Mouse (Mus musculus) stomach, embryonic 15.5 days (tissue): ENCODE measurements around the gene Dock8. TPM values are rescaled to one million over a fixed set of nuclear protein-coding genes. Genes with fewer than 3 reads are reported as not detected.
A peak's percentile ranks its signal among the peaks of the same experiment; 100 is the strongest.

Source experiments
- ATAC-seq: fragments of 200-750 bp; cut with Nextera tagmentation; 2 replicates; pipeline ENCODE4 v1.8.0; 2017; ENCODE audit warnings: low read depth, moderate number of reproducible peaks, moderate TSS enrichment; ENCODE audit not compliant: insufficient read depth, low FRiP score
- H3K27ac ChIP-seq: fragments of 300-500 bp; sonication (generic); 2 replicates; pipeline ENCODE4 v1.5.1; 2015; ENCODE audit warnings: mild to moderate bottlenecking, inconsistent platforms
- H3K27me3 ChIP-seq: fragments of 300-500 bp; sonication (generic); replicated peaks from 2 replicates; pipeline ENCODE4 v1.6.1; 2015; ENCODE audit warnings: inconsistent platforms
- H3K36me3 ChIP-seq: fragments of 300-500 bp; sonication (generic); 2 replicates; pipeline ENCODE4 v1.6.1; 2015; ENCODE audit warnings: inconsistent platforms
- H3K4me1 ChIP-seq: fragments of 300-500 bp; sonication (generic); 2 replicates; pipeline ENCODE4 v1.6.1; 2015; ENCODE audit warnings: inconsistent platforms
- H3K4me2 ChIP-seq: fragments of 300-500 bp; sonication (generic); 2 replicates; pipeline ENCODE4 v1.6.1; 2015; ENCODE audit warnings: mild to moderate bottlenecking, inconsistent platforms
- H3K4me3 ChIP-seq: fragments of 300-500 bp; sonication (generic); replicated peaks from 2 replicates; pipeline ENCODE4 v1.5.1; 2015; ENCODE audit warnings: inconsistent platforms
- H3K9ac ChIP-seq: fragments of 300-500 bp; sonication (generic); 2 replicates; pipeline ENCODE4 v1.6.1; 2015; ENCODE audit warnings: inconsistent platforms
- H3K9me3 ChIP-seq: fragments of 300-500 bp; sonication (generic); 2 replicates; pipeline ENCODE4 v1.6.1; 2016; ENCODE audit warnings: inconsistent platforms
- WGBS: fragments of 180-500 bp; shearing (Covaris S2); methylation state at CpG from one replicate; pipeline ENCODE4 v1.1.7; 2015; 5-methylcytosine and 5-hydroxymethylcytosine counted together
- polyA plus RNA-seq: library from polyadenylated mRNA; unstranded; fragments of >200 nt; fragmentation: Nextera tagmentation; extraction: Ambion mirVana; gene quantifications from 2 replicates; pipeline ENCODE4 v1.2.1, GENCODE M21; 2015

The Dock8 gene
- polyA plus RNA-seq, 1 experiment from 2014 or later, result 6.0 TPM

DNA sequence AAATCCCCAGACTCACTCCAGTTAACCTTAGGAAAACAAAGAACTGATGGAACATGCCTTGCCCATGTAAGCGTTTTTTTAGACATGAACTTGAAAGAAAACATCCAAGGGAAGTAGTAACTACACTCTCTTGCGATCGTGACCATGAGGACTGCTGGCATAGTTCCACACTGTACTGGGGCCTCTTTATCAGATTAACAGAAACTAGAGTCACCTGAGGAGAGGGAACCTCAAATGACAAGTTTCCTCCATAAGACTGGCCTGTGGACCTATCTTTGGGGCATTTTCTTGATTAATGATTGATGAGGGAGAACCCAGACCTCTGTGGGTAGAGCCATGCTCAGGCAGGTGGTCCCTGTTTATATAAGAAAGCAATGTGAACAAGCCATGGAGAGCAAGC is 44.7 kb downstream of the Dock8 start:
- Histone ChIP-seq H3K9ac (no peak overlapping the region), H3K36me3 (no peaks in the 10 kb centered on the region), H3K27me3 (no peaks in the 10 kb centered on the region), H3K4me1 (0 out of 2 replicates have a peak, but pooled peaks cover 8% of the 10 kb centered on the region), H3K9me3 (no peaks in the 10 kb centered on the region), H3K4me2 (no peak overlapping the region), H3K4me3 (no peak overlapping the region), H3K27ac (no peak overlapping the region)
- WGBS, result 66% methylated on average over 3 of the region's 3 CpGs
- ATAC-seq, result no peak; the same call in 1 of the 2 replicates

DNA sequence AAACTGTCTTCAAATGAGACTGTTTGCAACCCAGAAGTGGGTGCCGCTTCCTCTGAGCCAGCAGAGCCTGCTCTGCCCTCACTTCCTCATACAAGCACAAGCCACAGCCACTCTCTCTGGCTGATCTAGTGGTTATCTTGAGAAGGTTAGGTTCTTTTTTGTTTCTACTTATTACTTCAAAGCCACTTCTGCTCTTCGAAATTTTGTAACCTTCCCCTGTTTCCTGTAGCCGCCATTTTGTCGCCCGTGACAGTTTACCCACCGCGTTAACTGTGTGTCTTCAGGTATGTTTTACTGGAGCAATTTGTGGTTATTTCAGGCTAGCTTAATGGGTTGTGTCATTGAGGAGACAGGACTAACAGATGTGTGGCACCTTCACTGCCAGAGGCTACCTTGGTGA is 53.0 kb downstream of the Dock8 start:
- Histone ChIP-seq H3K27me3 (no peaks in the 10 kb centered on the region), H3K36me3 (no peaks in the 10 kb centered on the region), H3K9ac (no peak overlapping the region), H3K4me3 (no peak overlapping the region), H3K4me2 (no peak overlapping the region), H3K27ac (no peak overlapping the region), H3K4me1 (no peaks in the 10 kb centered on the region), H3K9me3 (no peaks in the 10 kb centered on the region)
- WGBS, result 78% methylated on average over 7 of the region's 7 CpGs
- ATAC-seq, result no peak

DNA sequence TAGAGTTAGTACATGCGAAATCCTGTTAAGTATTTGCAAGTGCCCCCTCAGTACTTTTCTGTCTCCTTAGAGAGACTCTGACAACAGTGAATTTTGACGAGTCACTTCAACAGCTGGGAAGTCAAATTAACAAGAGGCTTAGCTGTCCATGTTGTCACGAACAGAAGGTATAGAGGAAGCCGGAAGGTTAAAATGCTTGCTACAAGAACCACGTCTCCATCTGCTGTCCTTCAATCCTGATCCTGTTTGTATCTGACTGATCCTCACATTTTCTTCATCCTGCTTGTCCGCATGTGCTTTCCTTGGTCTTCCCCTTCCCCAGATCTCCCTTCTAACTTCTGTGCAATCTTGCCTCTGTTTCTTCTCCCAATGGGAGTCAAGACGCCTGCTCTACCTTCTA is 53.8 kb downstream of the Dock8 start:
- Histone ChIP-seq H3K4me2 (no peak overlapping the region), H3K36me3 (no peaks in the 10 kb centered on the region), H3K4me3 (no peak overlapping the region), H3K4me1 (no peaks in the 10 kb centered on the region), H3K27me3 (no peaks in the 10 kb centered on the region), H3K9me3 (no peaks in the 10 kb centered on the region), H3K9ac (no peak overlapping the region), H3K27ac (no peak overlapping the region)
- no peak for ATAC-seq
- WGBS, result 70% methylated on average over 7 of the region's 7 CpGs

DNA sequence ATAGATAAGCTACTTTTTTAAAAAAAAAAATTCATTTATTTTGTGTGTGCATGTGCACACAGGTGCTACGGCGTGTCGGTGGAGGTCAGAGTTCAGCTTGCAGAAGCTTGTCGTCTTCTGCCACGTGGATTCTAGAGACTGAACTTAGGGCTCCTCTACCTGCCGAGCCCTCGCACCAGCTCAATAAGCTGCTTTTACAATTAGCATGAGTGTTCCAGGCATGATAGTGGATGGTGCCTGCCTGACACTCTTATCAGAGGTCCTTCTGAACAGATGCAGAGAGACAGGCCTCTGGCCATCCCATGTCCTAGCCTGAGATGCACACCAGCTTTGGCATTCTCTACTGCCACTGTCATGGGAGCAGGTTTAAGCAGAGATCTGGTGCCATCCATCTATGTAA is 55.7 kb downstream of the Dock8 start:
- 76% methylated on average over 7 of the region's 7 CpGs for WGBS
- H3K4me2 ChIP-seq, result no peak overlapping the region
- no peaks in the 10 kb centered on the region for H3K4me1 ChIP-seq
- ATAC-seq, result peak; percentile 72; the same call in 1 of the 2 replicates
- H3K9me3 ChIP-seq, result no peaks in the 10 kb centered on the region
- no peak overlapping the region for H3K4me3 ChIP-seq
- H3K27ac ChIP-seq, result no peak overlapping the region
- no peaks in the 10 kb centered on the region for H3K27me3 ChIP-seq
- H3K36me3 ChIP-seq, result no peaks in the 10 kb centered on the region
- no peak overlapping the region for H3K9ac ChIP-seq

DNA sequence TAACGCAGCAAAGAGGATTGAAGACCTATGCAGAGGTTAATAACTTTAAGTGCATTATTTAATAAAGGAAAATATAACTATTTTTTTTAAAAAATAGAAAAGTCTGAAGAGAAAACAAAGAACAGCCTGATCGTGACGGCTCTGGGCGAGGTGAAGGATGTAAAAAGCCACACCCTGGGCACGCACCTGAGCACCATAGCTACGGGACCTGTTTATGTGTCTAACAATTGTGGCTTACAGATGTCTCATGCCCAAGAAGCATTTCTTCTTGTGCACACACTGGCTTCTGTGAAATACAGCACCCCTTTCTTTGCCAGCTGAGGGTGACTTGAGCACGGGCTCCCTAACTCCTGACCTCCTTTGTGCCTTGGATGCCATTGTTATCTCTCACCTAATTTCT is 56.2 kb downstream of the Dock8 start:
- Histone ChIP-seq H3K9me3 (no peaks in the 10 kb centered on the region), H3K4me3 (no peak overlapping the region), H3K36me3 (no peaks in the 10 kb centered on the region), H3K4me1 (peaks cover 3% of the 10 kb centered on the region; the same call in 1 of the 2 replicates), H3K27me3 (no peaks in the 10 kb centered on the region), H3K4me2 (no peak overlapping the region), H3K27ac (no peak overlapping the region), H3K9ac (no peak overlapping the region)
- no peak for ATAC-seq
- WGBS, result 72% methylated on average over 7 of the region's 7 CpGs

DNA sequence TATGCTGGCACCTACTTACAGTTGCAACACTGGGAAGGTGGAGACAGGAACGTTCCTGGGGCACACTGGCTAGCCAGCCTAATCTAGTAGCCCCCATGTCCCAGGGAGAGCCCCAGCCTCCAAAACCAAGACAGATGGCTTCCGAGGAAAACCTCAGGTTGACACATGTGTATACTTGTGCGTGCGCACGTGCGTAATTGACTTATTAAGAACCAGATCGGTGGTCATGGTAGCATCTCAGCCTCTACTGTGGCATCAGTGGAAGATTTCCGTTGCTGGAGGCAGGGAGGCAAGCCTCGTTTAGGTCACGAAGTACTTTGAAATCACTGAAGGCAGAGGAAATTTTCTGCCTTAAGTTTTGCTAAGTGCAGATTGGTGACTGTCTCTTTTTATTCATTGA is 56.9 kb downstream of the Dock8 start:
- Histone ChIP-seq H3K27me3 (no peaks in the 10 kb centered on the region), H3K9ac (no peak overlapping the region), H3K36me3 (no peaks in the 10 kb centered on the region), H3K4me2 (no peak overlapping the region), H3K4me3 (no peak overlapping the region), H3K27ac (no peak overlapping the region), H3K9me3 (no peaks in the 10 kb centered on the region), H3K4me1 (peaks cover 9% of the 10 kb centered on the region)
- no peak for ATAC-seq
- 89% methylated on average over 10 of the region's 10 CpGs for WGBS

DNA sequence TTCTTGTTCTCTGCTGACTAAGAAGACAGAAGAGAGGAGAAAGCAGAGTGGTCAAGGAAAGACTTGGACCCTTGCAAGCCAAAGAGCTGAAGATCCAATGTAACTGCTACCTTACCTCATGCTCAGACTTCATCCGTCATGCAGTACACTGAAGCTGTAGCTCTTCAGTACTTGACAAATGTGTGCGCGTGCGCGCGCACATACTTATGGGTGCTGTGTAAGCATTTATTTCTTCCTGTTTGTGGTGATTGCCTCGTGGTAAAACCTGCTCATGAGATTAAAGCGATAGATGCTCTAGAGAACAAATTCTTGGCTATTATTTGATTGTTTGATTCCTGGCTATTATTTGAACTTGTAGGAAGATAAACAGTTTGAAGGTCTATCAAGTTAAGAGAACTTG is 58.5 kb downstream of the Dock8 start:
- H3K27ac ChIP-seq, result no peak overlapping the region
- 84% methylated on average over 8 of the region's 8 CpGs for WGBS
- H3K27me3 ChIP-seq, result no peaks in the 10 kb centered on the region
- no peak overlapping the region for H3K4me3 ChIP-seq
- ATAC-seq, result no peak
- H3K9me3 ChIP-seq, result no peaks in the 10 kb centered on the region
- H3K4me1 ChIP-seq, result peaks cover 9% of the 10 kb centered on the region
- H3K36me3 ChIP-seq, result no peaks in the 10 kb centered on the region
- H3K4me2 ChIP-seq, result no peak overlapping the region
- H3K9ac ChIP-seq, result no peak overlapping the region

DNA sequence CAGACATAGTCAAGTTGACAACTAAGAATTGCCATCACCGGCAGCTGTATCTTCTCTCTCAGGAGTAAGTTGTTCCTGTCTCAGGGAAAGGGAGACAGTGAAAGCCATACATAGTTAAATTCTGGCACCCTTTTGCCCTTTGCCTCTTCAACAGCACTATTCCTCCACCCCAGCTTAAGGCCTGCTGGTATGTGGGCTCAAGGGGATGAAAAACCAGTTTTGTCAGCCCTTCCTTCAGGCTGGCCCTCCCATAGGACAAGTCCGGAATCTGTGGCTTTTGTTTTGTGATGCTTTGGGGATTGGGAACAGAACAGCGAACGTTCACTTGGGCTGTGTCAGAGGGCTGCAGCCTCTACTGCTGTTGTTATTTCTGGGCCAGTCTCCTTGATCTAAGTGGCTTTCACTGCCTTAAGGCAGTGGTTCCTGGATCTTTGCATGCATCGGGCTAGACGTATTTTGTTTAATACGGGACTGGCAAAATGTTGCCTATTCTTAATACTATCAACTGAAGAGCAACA is 60.6 kb downstream of the Dock8 start:
- no peaks in the 10 kb centered on the region for H3K9me3 ChIP-seq
- H3K27ac ChIP-seq, result peak overlapping the region; percentile 79
- 55% methylated on average over 7 of the region's 7 CpGs for WGBS
- H3K4me1 ChIP-seq, result peaks cover 9% of the 10 kb centered on the region
- no peaks in the 10 kb centered on the region for H3K27me3 ChIP-seq
- ATAC-seq, result no peak
- H3K4me2 ChIP-seq, result peak overlapping the region; percentile 45
- no peak overlapping the region for H3K4me3 ChIP-seq
- H3K36me3 ChIP-seq, result no peaks in the 10 kb centered on the region
- no peak overlapping the region for H3K9ac ChIP-seq

DNA sequence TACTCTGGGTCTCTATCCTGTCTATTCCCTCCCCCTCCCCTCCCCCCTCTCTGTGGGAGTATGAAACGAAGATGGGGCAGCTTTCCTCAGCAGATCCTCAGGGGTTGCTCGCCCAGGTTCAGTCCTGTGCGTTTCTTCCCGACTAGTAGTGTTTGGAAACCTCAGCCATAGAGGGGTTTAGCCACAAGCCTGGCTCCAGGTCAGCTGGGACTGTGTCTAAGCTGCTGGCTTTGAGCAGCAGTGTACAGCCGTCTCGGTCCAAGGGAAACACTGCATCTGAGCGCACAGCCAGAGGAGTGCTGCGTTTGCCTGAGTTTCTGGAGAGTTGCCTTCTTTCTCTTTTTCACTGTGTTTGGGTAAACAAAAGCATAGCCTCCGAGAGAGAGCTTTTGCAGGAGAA is 61.0 kb downstream of the Dock8 start:
- ATAC-seq, result no peak
- no peaks in the 10 kb centered on the region for H3K9me3 ChIP-seq
- H3K27me3 ChIP-seq, result no peaks in the 10 kb centered on the region
- no peak overlapping the region for H3K9ac ChIP-seq
- peaks cover 9% of the 10 kb centered on the region for H3K4me1 ChIP-seq
- no peak overlapping the region for H3K4me3 ChIP-seq
- H3K36me3 ChIP-seq, result no peaks in the 10 kb centered on the region
- H3K27ac ChIP-seq, result peak overlapping the region; percentile 79
- H3K4me2 ChIP-seq, result peak overlapping the region; percentile 45
- 19% methylated on average over 9 of the region's 9 CpGs for WGBS

DNA sequence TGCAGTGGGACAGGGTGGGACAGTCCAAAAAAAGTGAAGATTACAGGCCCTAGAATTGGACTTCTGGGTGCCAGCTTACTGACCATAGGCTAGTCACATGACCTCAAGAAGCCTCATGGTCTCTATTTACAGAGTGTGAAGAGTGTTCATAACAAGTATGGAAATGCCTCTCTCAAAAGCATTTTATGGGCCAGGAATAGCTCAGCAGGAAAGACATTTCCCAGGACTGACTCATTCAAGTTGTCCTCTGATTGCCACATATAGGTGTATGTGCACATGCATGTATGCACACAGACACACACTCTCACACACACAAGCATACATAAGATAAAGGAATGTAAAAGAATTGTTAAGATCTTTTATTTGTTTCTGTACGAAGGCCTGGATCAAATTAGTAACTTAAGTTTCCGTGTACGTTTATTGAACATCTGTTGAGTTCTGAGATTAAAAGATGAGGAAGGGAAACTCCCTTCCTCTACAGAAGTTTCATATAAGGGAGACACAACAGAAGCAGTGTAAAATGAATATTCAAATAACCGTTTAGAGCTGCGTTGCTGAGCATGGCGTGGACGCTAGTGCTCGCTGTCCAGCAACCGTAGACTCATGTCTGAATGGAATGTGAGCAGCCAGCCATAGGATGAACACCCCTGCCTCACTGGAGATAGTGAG is 63.0 kb downstream of the Dock8 start:
- no peaks in the 10 kb centered on the region for H3K27me3 ChIP-seq
- no peaks in the 10 kb centered on the region for H3K9me3 ChIP-seq
- no peaks in the 10 kb centered on the region for H3K36me3 ChIP-seq
- H3K4me3 ChIP-seq, result no peak overlapping the region
- peaks cover 9% of the 10 kb centered on the region for H3K4me1 ChIP-seq
- ATAC-seq, result no peak
- WGBS, result 87% methylated on average over 9 of the region's 9 CpGs
- H3K27ac ChIP-seq, result no peak overlapping the region
- H3K4me2 ChIP-seq, result no peak overlapping the region
- H3K9ac ChIP-seq, result no peak overlapping the region

DNA sequence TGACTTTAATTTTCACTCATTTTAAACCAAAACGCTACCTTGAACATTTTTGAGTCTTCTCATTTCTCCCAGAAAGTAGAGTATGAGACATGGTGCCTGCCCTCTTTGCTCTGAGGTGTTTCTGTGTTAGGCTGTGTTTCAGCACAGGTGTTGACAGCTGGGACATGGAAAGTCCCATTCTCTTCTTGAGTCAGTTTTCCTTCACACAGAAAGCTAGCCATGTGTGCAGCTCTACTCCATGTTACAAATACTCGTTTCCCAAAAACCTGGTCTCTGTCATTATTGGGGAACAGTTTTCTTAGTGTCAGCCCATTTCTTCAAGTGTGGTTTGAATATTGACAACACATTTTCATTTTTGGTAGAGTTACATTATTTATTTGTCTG is 63.5 kb downstream of the Dock8 start:
- no peak for ATAC-seq
- Histone ChIP-seq H3K27ac (no peak overlapping the region), H3K36me3 (no peaks in the 10 kb centered on the region), H3K9ac (no peak overlapping the region), H3K9me3 (no peaks in the 10 kb centered on the region), H3K4me1 (peaks cover 9% of the 10 kb centered on the region), H3K27me3 (no peaks in the 10 kb centered on the region), H3K4me2 (no peak overlapping the region), H3K4me3 (no peak overlapping the region)
- WGBS, result 76% methylated on average over 2 of the region's 2 CpGs

DNA sequence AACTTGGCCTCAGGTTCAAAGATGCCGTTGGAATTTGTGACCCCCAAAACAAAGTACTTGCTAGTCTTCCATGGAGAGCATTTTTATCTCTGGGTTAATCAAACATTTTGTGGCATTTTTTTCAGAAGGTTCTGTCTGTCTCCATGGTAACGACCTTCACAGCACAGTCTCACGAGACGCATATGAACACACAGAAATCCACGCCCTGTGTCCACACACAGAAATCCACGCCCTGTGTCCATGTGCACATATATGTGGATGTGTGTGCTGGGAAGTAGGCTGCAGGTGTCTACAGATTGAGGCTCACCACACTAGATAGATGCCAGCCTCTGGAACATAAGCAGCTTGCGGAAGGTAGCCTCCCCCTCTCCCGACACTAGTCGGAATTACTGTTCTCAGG is 66.9 kb downstream of the Dock8 start:
- H3K36me3 ChIP-seq, result no peaks in the 10 kb centered on the region
- no peak overlapping the region for H3K27ac ChIP-seq
- H3K9me3 ChIP-seq, result no peaks in the 10 kb centered on the region
- no peak overlapping the region for H3K4me3 ChIP-seq
- no peaks in the 10 kb centered on the region for H3K27me3 ChIP-seq
- no peak for ATAC-seq
- WGBS, result 64% methylated on average over 9 of the region's 9 CpGs
- H3K9ac ChIP-seq, result no peak overlapping the region
- no peaks in the 10 kb centered on the region for H3K4me1 ChIP-seq
- H3K4me2 ChIP-seq, result no peak overlapping the region

DNA sequence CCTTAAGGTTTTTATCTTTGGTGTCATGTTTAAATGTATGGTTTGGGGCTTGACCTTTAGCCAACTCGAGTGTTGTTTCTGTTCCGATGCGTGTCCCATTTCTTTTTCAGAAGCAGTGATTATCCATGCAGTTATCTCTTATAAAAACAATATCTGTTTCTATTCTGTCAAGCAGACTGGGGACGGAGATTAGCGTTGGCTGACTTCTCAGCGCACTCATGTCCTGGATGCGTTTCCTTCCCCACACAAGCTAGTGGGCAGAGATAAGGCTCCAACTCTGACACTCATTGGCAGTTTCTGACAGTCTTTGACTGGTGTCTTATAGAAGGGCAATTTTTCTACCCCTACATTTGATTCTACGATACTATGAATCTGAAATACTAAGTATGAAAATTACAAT is 69.2 kb downstream of the Dock8 start:
- WGBS, result 52% methylated on average over 8 of the region's 8 CpGs
- no peak overlapping the region for H3K4me3 ChIP-seq
- no peak for ATAC-seq

More for the DNA sequence above, 69.2 kb downstream of the Dock8 start:
- Histone ChIP-seq H3K36me3 (no peaks in the 10 kb centered on the region), H3K4me2 (no peak overlapping the region), H3K9me3 (no peaks in the 10 kb centered on the region), H3K27me3 (no peaks in the 10 kb centered on the region), H3K27ac (no peak overlapping the region), H3K4me1 (no peaks in the 10 kb centered on the region), H3K9ac (no peak overlapping the region)
